Mouse (Mus musculus) limb, embryonic 14.5 days (tissue): ENCODE results near the gene 4930447C04Rik. TPM values are rescaled to one million over a fixed set of nuclear protein-coding genes. Genes with fewer than 3 reads are reported as not detected.
A peak's percentile ranks its signal among the peaks of the same experiment; 100 is the strongest.

ENCODE experiments used
- ATAC-seq: fragments of 200-750 bp; cut with Nextera tagmentation; 2 replicates; pipeline ENCODE4 v1.8.0; 2017; ENCODE audit warnings: low read depth, moderate number of reproducible peaks, moderate TSS enrichment; ENCODE audit not compliant: low FRiP score
- DNase-seq: peaks from one replicate; pipeline ENCODE4 v3.0.0-alpha.2; 2015; ENCODE audit warnings: low spot score
- H3K27ac ChIP-seq: fragments of 300-500 bp; sonication (generic); replicated peaks from 2 replicates; pipeline ENCODE4 v1.5.1; 2014; ENCODE audit warnings: low read depth, mild to moderate bottlenecking, low read length, moderate library complexity, mixed read lengths
- H3K27me3 ChIP-seq: fragments of 300-500 bp; sonication (generic); 2 replicates; pipeline ENCODE4 v1.6.1; 2014; ENCODE audit warnings: low read length, mixed read lengths; ENCODE audit not compliant: control insufficient read depth, insufficient read depth
- H3K36me3 ChIP-seq: fragments of 300-500 bp; sonication (generic); 2 replicates; pipeline ENCODE4 v1.6.1; 2014; ENCODE audit warnings: mild to moderate bottlenecking, low read length, moderate library complexity, mixed read lengths; ENCODE audit not compliant: control insufficient read depth, insufficient read depth
- H3K4me1 ChIP-seq: fragments of 300-500 bp; sonication (generic); 2 replicates; pipeline ENCODE4 v1.6.1; 2014; ENCODE audit warnings: antibody characterized with exemption, low read length, mixed read lengths; ENCODE audit not compliant: control insufficient read depth, insufficient read depth
- H3K4me2 ChIP-seq: fragments of 300-500 bp; sonication (generic); replicated peaks from 2 replicates; pipeline ENCODE4 v1.6.1; 2014; ENCODE audit warnings: low read depth, mild to moderate bottlenecking, low read length, moderate library complexity; ENCODE audit not compliant: severe bottlenecking
- H3K4me3 ChIP-seq: fragments of 300-500 bp; sonication (generic); replicated peaks from 2 replicates; pipeline ENCODE4 v1.5.1; 2014; ENCODE audit warnings: low read length
- H3K9ac ChIP-seq: fragments of 300-500 bp; sonication (generic); 2 replicates; pipeline ENCODE4 v1.6.1; 2014; ENCODE audit warnings: mild to moderate bottlenecking, low read depth, low read length, moderate library complexity; ENCODE audit not compliant: severe bottlenecking
- H3K9me3 ChIP-seq: fragments of 300-500 bp; sonication (generic); 2 replicates; pipeline ENCODE4 v1.6.1; 2016; ENCODE audit warnings: low read length; ENCODE audit not compliant: control insufficient read depth
- POLR2A ChIP-seq: fragments of 200-500 bp; IDR thresholded peaks from 2 replicates; pipeline ENCODE4 v1.8.0; 2012; ENCODE audit warnings: inconsistent platforms, mild to moderate bottlenecking, moderate library complexity, borderline replicate concordance; ENCODE audit not compliant: insufficient read depth, insufficient read length; ENCODE audit errors: extremely low read depth
- WGBS: fragments of 180-500 bp; shearing (Covaris S2); extraction: QIAGEN DNeasy Blood & Tissue Kit; methylation state at CpG from one replicate; pipeline ENCODE4 v1.1.7; 2014; 5-methylcytosine and 5-hydroxymethylcytosine counted together
- polyA plus RNA-seq, 2 experiments: library from polyadenylated mRNA; depleted of rRNA in 1 of 2; stranded (reverse) in 1 of 2; unstranded in 1 of 2; fragments of >200 nt; fragmentation: Nextera tagmentation in 1 of 2; extraction: Ambion mirVana in 1 of 2; gene quantifications; 2 replicates each; pipeline versions ENCODE4 v1.2.1 to v1.2.3; 2012 to 2014

4930447C04Rik gene
- 10.8 and 15.7 TPM in 2 replicates for polyA plus RNA-seq (2012; rRNA removed)
- 3.2 TPM in 2 replicates for polyA plus RNA-seq (2014; fragmentation: Nextera tagmentation; extraction: Ambion mirVana)

DNA sequence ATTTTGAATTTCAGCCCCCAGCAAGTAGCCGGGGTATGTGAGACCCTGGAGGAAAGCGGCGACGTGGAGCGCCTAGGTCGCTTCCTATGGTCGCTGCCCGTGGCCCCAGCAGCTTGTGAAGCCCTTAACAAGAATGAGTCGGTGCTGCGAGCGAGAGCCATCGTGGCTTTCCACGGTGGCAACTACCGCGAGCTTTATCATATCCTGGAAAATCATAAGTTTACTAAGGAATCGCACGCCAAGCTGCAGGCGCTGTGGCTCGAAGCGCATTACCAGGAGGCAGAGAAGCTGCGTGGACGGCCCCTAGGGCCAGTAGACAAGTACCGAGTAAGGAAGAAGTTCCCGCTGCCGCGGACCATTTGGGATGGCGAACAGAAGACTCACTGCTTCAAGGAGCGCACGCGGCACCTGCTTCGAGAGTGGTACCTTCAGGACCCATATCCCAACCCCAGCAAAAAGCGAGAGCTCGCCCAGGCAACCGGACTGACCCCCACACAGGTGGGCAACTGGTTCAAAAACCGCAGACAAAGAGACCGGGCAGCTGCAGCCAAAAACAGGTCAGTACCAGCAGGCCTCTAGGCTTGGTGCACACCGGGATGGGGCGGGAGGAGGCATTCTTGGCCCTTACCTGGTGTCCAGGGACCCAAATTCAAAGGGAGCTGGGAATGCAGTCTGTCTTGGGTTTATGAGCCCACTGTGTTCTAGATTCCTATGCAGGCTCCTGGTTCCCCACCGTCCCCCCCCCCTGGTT, at the start of gene 4930447C04Rik:
Gene 4930447C04Rik (minus strand): TSS at position 704 of the 751 bp plus-strand sequence.
- no peak for DNase-seq
- Histone ChIP-seq H3K36me3 (no peaks in the 10 kb centered on the region), H3K4me1 (peaks cover 6% of the 10 kb centered on the region; the same call in 1 of the 2 replicates), H3K4me2 (peak within 1 kb of the TSS; percentile 43), H3K27me3 (peaks cover 95% of the 10 kb centered on the region), H3K9ac (no peak within 1 kb of the TSS), H3K27ac (no peak within 1 kb of the TSS), H3K9me3 (no peaks in the 10 kb centered on the region), H3K4me3 (peak within 1 kb of the TSS; percentile 27)
- TF ChIP-seq POLR2A = no peak
- WGBS = 3% methylated on average over 39 of the region's 39 CpGs
- ATAC-seq = no peak

DNA sequence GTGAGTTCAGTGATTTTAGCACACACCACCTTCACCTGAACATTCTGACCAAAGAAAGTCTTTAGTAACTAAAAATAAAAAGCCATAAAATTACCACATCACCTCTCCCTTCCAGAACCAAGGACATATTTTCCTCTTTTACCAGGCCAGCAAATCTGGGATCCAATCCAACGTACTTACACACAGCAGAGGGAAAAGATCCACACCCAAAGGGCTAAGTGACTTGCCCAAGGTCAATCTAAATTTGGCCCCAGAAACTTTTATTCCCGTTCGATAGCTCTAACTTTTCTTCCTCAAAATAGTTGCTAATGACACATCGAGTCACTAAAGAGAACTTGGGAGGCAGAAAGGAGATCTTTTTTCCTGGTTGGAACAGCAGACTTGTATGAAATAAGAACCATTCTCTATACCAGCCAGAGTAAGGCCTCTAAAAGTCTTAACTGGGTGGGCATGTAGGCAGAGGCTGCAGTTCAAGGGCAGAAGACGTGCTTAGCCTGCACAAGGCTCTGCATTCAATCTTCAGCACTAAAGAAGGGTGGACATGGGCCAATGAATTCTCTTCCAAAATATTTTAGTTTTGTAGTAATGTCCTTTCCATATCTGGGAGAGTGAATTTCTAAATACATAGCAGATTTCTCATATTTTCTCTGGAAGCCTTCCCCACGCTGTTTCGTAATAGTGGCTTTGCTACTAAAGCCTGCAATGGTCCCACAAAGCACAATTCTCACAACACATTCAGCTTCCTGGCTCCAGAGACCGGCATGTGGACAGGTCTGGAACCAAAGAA, 42.7 kb upstream of the 4930447C04Rik start:
- no peak overlapping the region for H3K4me3 ChIP-seq
- H3K27ac ChIP-seq = peak overlapping the region; percentile 38; the same call in 1 of the 2 replicates
- ATAC-seq (no peak), DNase-seq (peak; percentile 78)
- peaks cover 3% of the 10 kb centered on the region; the same call in 1 of the 2 replicates for H3K9me3 ChIP-seq
- 57% methylated on average over 8 of the region's 8 CpGs for WGBS
- no peaks in the 10 kb centered on the region for H3K36me3 ChIP-seq
- no peak for TF ChIP-seq POLR2A
- H3K27me3 ChIP-seq = no peaks in the 10 kb centered on the region
- no peak overlapping the region for H3K9ac ChIP-seq
- H3K4me1 ChIP-seq = peaks cover 13% of the 10 kb centered on the region; the same call in 1 of the 2 replicates
- no peak overlapping the region for H3K4me2 ChIP-seq

DNA sequence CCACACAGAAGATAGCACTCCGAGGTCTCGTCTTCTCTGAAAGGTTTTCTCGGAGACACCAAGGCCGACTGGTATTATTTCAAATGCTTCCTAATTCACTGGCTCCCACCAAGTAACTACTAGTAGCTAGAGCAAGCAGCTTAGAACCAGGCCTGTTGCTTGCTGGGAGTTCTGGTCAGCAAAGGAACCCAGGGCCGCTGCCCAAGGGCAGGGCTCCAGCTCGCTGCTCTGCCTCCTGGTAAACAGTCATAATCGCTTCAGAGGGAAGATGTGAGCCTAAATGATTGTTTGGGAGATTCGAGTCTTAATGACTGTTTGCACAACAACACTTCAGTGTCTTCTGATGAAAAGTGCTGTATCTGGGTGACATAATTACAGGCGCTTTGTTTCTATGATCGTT, 42.0 kb upstream of the 4930447C04Rik start:
- Histone ChIP-seq H3K4me2 (no peak overlapping the region), H3K4me3 (no peak overlapping the region), H3K9me3 (peaks cover 3% of the 10 kb centered on the region; the same call in 1 of the 2 replicates), H3K4me1 (peaks cover 18% of the 10 kb centered on the region; the same call in 1 of the 2 replicates), H3K27ac (0 out of 2 replicates have a peak overlapping the region, but pooled peaks have one; percentile 38), H3K36me3 (no peaks in the 10 kb centered on the region), H3K27me3 (no peaks in the 10 kb centered on the region), H3K9ac (no peak overlapping the region)
- TF ChIP-seq POLR2A = no peak
- no peak for DNase-seq
- no peak for ATAC-seq
- WGBS = 73% methylated on average over 10 of the region's 10 CpGs

DNA sequence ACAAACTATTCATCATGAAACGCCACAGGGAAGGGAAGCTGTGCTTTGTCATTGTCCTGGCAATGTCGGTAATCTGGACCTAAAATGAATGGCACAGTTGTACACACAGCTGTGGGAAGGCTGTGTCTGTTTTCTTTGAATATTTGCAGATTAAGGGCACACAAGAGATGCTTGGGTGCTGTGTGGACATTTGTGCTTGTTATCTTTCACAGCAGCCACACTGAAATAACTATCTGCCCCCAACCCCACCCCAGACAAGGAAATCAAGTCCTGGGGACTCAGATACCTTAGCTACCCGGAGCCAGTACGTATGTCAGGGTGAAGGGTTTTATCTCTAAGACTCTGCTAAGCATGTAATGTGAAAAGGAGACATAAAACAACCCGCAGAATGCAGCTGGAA, 38.7 kb upstream of the 4930447C04Rik start:
- Histone ChIP-seq H3K4me3 (no peak overlapping the region), H3K27me3 (0 out of 2 replicates have a peak, but pooled peaks cover 4% of the 10 kb centered on the region), H3K9ac (no peak overlapping the region), H3K9me3 (0 out of 2 replicates have a peak, but pooled peaks cover under 1% of the 10 kb centered on the region), H3K4me1 (peaks cover 20% of the 10 kb centered on the region; the same call in 1 of the 2 replicates), H3K27ac (no peak overlapping the region), H3K36me3 (no peaks in the 10 kb centered on the region), H3K4me2 (no peak overlapping the region)
- ATAC-seq = no peak
- DNase-seq = no peak
- no peak for TF ChIP-seq POLR2A
- 75% methylated on average over 5 of the region's 5 CpGs for WGBS

DNA sequence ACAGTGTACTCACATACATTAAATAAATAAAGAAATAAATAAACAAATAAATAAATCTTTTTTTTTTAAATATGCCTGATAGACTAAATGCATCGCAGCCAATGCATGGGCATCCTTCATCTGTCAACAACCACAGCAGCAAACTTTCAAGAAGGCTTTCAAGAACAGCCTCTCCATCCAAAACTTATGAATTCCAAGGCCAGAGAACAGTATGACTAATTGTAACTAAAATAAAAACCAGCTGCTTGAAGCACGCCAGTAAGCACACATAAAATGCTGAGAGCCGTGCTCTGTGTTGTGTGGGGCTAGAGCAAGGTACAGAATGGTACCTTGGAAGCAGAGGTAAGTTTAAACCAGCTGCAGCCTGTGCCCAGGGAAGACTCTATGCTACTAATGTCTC, 37.3 kb upstream of the 4930447C04Rik start:
- Histone ChIP-seq H3K27ac (no peak overlapping the region), H3K4me1 (peaks cover 14% of the 10 kb centered on the region; the same call in 1 of the 2 replicates), H3K4me3 (no peak overlapping the region), H3K27me3 (0 out of 2 replicates have a peak, but pooled peaks cover 4% of the 10 kb centered on the region), H3K9me3 (no peaks in the 10 kb centered on the region), H3K36me3 (no peaks in the 10 kb centered on the region), H3K9ac (no peak overlapping the region), H3K4me2 (no peak overlapping the region)
- 36% methylated on average over 3 of the region's 3 CpGs for WGBS
- no peak for ATAC-seq
- no peak for TF ChIP-seq POLR2A
- DNase-seq = no peak
